Mouse (Mus musculus) bone marrow, adult 2 months (tissue): ENCODE measurements at regions not wholly inside any gene's neighbourhood (a gene's known extent, or its start where the extent isn't known, plus 50 kb on each side); places are given as distances from the start of the nearest gene placed in this dataset.
"Not testable (repeated sequence)": the region's sequence is repeated elsewhere in the genome, so short reads cannot be mapped to it uniquely, and the experiment has no call there.

Source experiments
- H3K27ac ChIP-seq: fragments of 200-500 bp; 2 replicates; pipeline ENCODE4 v1.5.1; 2012; ENCODE audit warnings: low read depth, mild to moderate bottlenecking, control low read depth, inconsistent platforms, low read length; ENCODE audit not compliant: control insufficient read depth, poor library complexity, insufficient read depth
- H3K4me1 ChIP-seq: fragments of 200-500 bp; 2 replicates; pipeline ENCODE4 v1.6.1; 2011; ENCODE audit warnings: low read length; ENCODE audit not compliant: control insufficient read depth, insufficient read depth
- H3K4me3 ChIP-seq: fragments of 200-500 bp; replicated peaks from 2 replicates; pipeline ENCODE3; 2011; ENCODE audit warnings: mild to moderate bottlenecking, low read depth, low read length, control low read depth; ENCODE audit not compliant: control insufficient read depth
- CTCF ChIP-seq: fragments of 200-500 bp; IDR thresholded peaks from 2 replicates; pipeline ENCODE4 v1.5.1; 2011; ENCODE audit warnings: low read length, control low read depth; ENCODE audit not compliant: control insufficient read depth, insufficient read depth
- POLR2A ChIP-seq: fragments of 200-500 bp; IDR thresholded peaks from 2 replicates; pipeline ENCODE4 v1.6.1; 2011; ENCODE audit warnings: low read depth, mild to moderate bottlenecking, control low read depth, low read length, borderline replicate concordance; ENCODE audit not compliant: control insufficient read depth
- WGBS: fragments of 180-500 bp; shearing (Covaris S2); methylation state at CpG from one replicate; pipeline ENCODE4 v1.1.7; 2018; 5-methylcytosine and 5-hydroxymethylcytosine counted together

GRCm38 (mm10) chrX:50607636-50608035 is 179.3 kb upstream of the Olfr1324 start:
- no peak overlapping the region for H3K4me3 ChIP-seq
- no peaks in the 10 kb centered on the region for H3K4me1 ChIP-seq
- TF ChIP-seq POLR2A (no peak), CTCF (no peak)
- no peak overlapping the region for H3K27ac ChIP-seq
- 54% methylated on average over 7 of the region's 7 CpGs for WGBS

DNA sequence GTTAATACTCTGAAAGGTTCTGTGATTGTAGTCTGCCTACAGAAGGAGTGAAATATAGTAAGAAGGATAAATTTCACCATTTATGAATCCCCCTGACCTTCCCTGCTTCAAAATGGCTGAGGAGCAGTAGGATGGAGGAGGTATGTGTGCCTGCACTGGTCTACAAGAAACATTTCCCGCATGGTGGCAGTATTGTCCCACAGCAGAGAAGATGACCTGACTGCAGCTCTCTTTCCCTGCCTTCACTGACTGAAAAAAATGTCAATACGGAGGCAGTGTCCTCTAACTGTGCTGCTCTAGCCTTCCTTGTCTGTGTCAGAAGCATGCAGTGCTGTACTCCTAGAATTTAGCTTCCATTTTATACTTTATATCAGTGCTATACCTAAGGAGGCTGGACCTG is 177.2 kb upstream of the Olfr1324 start:
- 53% methylated on average over 2 of the region's 2 CpGs for WGBS
- not testable (repeated sequence) for H3K4me3 ChIP-seq, H3K27ac ChIP-seq, H3K4me1 ChIP-seq

GRCm38 (mm10) chrX:50604995-50605394 is 176.7 kb upstream of the Olfr1324 start:
- H3K27ac ChIP-seq, H3K4me1 ChIP-seq, H3K4me3 ChIP-seq: not testable (repeated sequence)
- WGBS, result 55% methylated on average over 4 of the region's 4 CpGs

- not testable (repeated sequence) for H3K4me3 ChIP-seq, H3K4me1 ChIP-seq, H3K27ac ChIP-seq
- WGBS, result 62% methylated on average over 3 of the region's 3 CpGs
These were observed 174.6 kb upstream of the Olfr1324 start for GRCm38 (mm10) chrX:50602881-50603280.

DNA sequence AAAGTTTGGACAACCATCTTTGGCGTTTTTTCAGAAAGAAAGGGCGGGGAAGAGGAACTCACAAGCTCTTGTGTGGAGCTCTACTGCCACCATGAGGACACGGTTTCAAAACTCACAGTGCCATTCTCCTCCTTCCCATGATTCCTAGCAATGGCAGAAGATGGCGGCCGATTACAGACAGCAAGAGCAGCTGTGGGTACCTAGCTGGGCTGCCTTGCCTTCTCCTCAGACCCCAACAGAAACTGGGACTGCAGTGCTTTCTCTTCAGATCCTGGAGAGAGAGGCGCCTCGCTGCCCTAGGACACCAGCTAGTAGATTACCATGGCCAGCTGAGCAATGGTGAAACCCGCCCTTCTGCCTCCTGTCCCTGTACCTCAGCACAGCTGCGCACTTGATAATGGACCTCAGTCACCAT is 174.2 kb upstream of the Olfr1324 start:
- H3K4me1 ChIP-seq, H3K4me3 ChIP-seq, H3K27ac ChIP-seq: not testable (repeated sequence)
- WGBS, result 53% methylated on average over 9 of the region's 9 CpGs

GRCm38 (mm10) chrX:50600262-50600661 is 172.0 kb upstream of the Olfr1324 start:
- H3K4me1 ChIP-seq, H3K4me3 ChIP-seq, H3K27ac ChIP-seq: not testable (repeated sequence)
- WGBS, result 74% methylated on average over 3 of the region's 3 CpGs

DNA sequence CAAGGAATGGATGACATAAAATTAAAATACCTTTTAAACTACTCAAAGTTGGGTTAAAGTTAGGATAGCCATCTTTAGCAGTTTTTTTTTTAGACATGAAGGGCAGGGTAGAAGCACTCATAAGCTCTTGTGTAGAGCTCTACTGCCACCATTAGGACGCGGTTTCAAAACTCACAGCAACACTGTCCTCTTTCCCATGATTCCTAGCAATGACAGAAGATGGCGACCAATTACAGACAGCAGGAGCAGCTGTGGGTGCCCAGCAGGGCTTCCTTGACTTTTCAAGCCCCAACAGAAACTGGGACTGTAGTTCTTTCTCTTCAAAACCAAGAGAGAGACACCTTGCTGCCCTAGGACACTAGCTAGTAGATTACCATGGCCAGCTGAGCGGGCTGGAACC is 171.5 kb upstream of the Olfr1324 start:
- TF ChIP-seq POLR2A, result no peak
- no peak for TF ChIP-seq CTCF
- no peak overlapping the region for H3K4me3 ChIP-seq
- H3K27ac ChIP-seq, result no peak overlapping the region; the same call in 1 of the 2 replicates
- WGBS, result 70% methylated on average over 4 of the region's 4 CpGs
- no peaks in the 10 kb centered on the region for H3K4me1 ChIP-seq

DNA sequence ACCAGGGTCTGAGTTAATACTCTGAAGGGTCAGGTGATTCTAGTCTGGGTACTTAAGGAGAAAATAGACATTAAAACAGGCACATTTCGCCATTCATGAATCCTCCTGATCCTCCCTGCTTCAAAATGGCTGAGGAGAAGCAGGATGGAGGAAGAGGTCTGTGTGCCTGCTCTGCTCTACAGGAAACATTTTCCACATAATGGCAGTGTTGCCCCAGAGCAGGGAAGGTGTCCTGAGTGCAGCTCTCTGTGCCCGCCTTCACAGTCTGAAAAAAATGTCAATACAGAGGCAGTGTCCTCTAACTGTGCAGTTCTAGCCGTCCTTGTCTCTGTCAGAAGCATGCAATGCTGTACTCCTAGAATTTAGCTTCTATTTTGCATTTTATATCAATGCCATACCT is 169.3 kb upstream of the Olfr1324 start:
- H3K4me1 ChIP-seq, H3K4me3 ChIP-seq, H3K27ac ChIP-seq: not testable (repeated sequence)
- 73% methylated on average over 3 of the region's 3 CpGs for WGBS

DNA sequence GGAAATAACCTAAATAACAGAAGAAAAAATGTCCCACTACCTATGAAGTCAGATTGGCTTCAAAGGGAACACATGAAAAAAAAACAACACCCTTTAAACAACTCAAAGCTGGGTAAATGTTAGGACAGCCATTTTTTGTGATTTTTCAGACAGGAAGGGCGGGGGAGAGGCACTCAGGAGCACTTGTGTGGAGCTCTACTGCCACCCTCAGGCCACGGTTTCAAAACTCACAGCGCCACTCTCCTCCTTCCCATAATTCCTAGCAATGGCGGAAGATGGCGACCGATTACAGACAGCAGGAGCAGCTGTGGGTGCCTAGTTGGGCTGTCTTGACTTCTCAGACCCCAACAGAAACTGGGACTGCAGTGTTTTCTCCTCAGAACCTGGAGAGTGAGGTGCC is 168.8 kb upstream of the Olfr1324 start:
- WGBS, result 67% methylated on average over 6 of the region's 6 CpGs
- Histone ChIP-seq H3K4me1 (no peaks in the 10 kb centered on the region), H3K27ac (no peak overlapping the region), H3K4me3 (no peak overlapping the region)
- TF ChIP-seq POLR2A, result no peak
- TF ChIP-seq CTCF, result no peak

DNA sequence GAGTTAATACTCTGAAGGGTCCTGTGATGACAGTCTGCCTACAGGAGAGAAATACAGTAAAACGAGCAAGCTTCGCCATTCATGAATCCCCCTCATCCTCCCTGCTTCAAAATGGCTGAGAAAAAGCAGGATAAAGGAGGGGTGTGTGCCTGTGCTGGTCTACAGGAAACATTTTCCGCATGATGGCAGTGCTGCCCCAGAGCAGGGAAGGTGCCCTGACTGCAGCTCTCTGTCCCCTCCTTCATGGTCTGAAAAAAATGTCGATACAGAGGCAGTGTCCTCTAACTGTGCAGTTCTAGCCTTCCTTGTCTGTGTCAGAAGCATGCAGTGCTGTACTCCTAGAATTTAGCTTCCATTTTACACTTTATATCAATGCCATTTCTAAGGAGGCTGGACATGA is 166.7 kb upstream of the Olfr1324 start:
- not testable (repeated sequence) for H3K27ac ChIP-seq, H3K4me1 ChIP-seq, H3K4me3 ChIP-seq
- WGBS, result 75% methylated on average over 4 of the region's 4 CpGs

- 71% methylated on average over 4 of the region's 4 CpGs for WGBS
- H3K4me3 ChIP-seq, result no peak overlapping the region
- no peaks in the 10 kb centered on the region for H3K4me1 ChIP-seq
- no peak overlapping the region for H3K27ac ChIP-seq
- TF ChIP-seq CTCF, result no peak
- no peak for TF ChIP-seq POLR2A
These were observed 163.2 kb upstream of the Olfr1324 start for GRCm38 (mm10) chrX:50591477-50591876.
